Mouse (Mus musculus): ENCODE data around the gene Cpeb2. TPM values are rescaled to one million over a fixed set of nuclear protein-coding genes. Genes with fewer than 3 reads are reported as not detected.

Gene Cpeb2
- total and polyA plus RNA-seq, 3 experiments: 0.25 to 1.0 (median 0.52) TPM

DNA sequence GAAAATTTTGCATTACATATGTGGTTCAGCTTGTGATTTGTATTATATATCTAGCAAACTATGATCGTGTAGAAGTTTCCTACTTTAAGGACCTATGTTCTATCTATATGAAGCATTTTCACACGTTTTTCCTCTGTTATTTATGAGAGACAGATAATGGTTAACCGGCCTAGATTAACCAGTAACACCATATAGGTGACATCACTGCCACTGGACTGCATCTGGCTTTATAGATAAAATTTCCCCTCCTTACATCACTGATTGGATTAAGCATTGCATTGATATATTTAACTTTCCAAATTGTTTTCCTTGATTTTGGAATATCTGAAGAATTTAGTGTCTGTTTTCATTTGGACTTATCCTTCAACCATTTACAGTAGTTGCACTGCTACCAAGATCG lies 9.6 kb upstream of the Cpeb2 start:
- H3K4me2 ChIP-seq (ENCODE audit: insufficient read depth, low read depth, poor library complexity, severe bottlenecking): no peak overlapping the region
- H3K9ac ChIP-seq (ENCODE audit: insufficient read depth, low read depth): no peak overlapping the region
- H3K27me3 ChIP-seq (replicated peaks): no peaks in the 10 kb centered on the region
- no peak for TF ChIP-seq CTCF (conservative IDR thresholded peaks at IDR 0.05 in 1 of 2, IDR thresholded peaks at IDR 0.05 in 1 of 2; ENCODE audit: low read depth in 2 of 2, low read length in 2 of 2)
- no peak for TF ChIP-seq UBTF (IDR thresholded peaks at IDR 0.05; ENCODE audit: low read depth, low read length)
- no peak for TF ChIP-seq POLR2AphosphoS2 (IDR thresholded peaks at IDR 0.05; ENCODE audit: low read depth, low read length)
- TF ChIP-seq E2F4 (IDR thresholded peaks at IDR 0.05; ENCODE audit: insufficient replicate concordance, low read depth, low read length): no peak
- TF ChIP-seq ZKSCAN1 (IDR thresholded peaks at IDR 0.05; ENCODE audit: borderline replicate concordance, low read depth, low read length): no peak
- in situ Hi-C loops (cut with MboI; ENCODE audit: low pct_ligation_motif_present, low pct_unique_long_range_greater_than_20kb, low sequenced_read_pairs): no loop called here
- H3K79me2 ChIP-seq (replicated peaks; ENCODE audit: control insufficient read depth, extremely low read depth, insufficient read depth, poor library complexity, severe bottlenecking): no peaks in the 10 kb centered on the region
- no peak overlapping the region for H3K4me3 ChIP-seq (replicated peaks in 1 of 3; ENCODE audit: low read depth in 2 of 3, low read length in 2 of 3, poor library complexity in 1 of 3)
- H3K4me1 ChIP-seq (ENCODE audit: control insufficient read depth in 1 of 2, insufficient read depth in 2 of 2): no peaks in the 10 kb centered on the region
- DNase-seq (ENCODE audit: extremely low read depth): no peak
- no peak overlapping the region for H3K27ac ChIP-seq (ENCODE audit: insufficient read depth, low read depth)
- no peaks in the 10 kb centered on the region for H3K36me3 ChIP-seq (replicated peaks in 1 of 2; ENCODE audit: control insufficient read depth in 1 of 2, insufficient read depth in 1 of 2, low read length in 1 of 2)
- H3K9me3 ChIP-seq (replicated peaks; ENCODE audit: low read length): no peaks in the 10 kb centered on the region
- dilution Hi-C loops (cut with MboI; ENCODE audit: extremely low pct_ligation_motif_present, extremely low pct_unique_long_range_greater_than_20kb, low sequenced_read_pairs): no loop called here

GRCm38 (mm10) chr5:43224245-43224644 lies 8.7 kb upstream of the Cpeb2 start:
- DNase-seq (ENCODE audit: extremely low read depth): no peak
- H3K4me2 ChIP-seq (ENCODE audit: insufficient read depth, low read depth, poor library complexity, severe bottlenecking): no peak overlapping the region
- in situ Hi-C loops (cut with MboI; ENCODE audit: low pct_ligation_motif_present, low pct_unique_long_range_greater_than_20kb, low sequenced_read_pairs) (no loop called here), dilution Hi-C loops (cut with MboI; ENCODE audit: extremely low pct_ligation_motif_present, extremely low pct_unique_long_range_greater_than_20kb, low sequenced_read_pairs) (no loop called here)
- no peak overlapping the region for H3K27ac ChIP-seq (ENCODE audit: insufficient read depth, low read depth)
- H3K9me3 ChIP-seq (replicated peaks; ENCODE audit: low read length): no peaks in the 10 kb centered on the region
- H3K27me3 ChIP-seq (replicated peaks): no peaks in the 10 kb centered on the region
- H3K79me2 ChIP-seq (replicated peaks; ENCODE audit: control insufficient read depth, extremely low read depth, insufficient read depth, poor library complexity, severe bottlenecking): no peaks in the 10 kb centered on the region
- TF ChIP-seq SIN3A (IDR thresholded peaks at IDR 0.05; ENCODE audit: low read length) (no peak), ETS1 (conservative IDR thresholded peaks at IDR 0.05; ENCODE audit: low read depth, low read length) (no peak), KAT2A (IDR thresholded peaks at IDR 0.05; ENCODE audit: insufficient replicate concordance, low read length) (no peak), CTCF (conservative IDR thresholded peaks at IDR 0.05 in 1 of 2, IDR thresholded peaks at IDR 0.05 in 1 of 2; ENCODE audit: low read depth in 2 of 2, low read length in 2 of 2) (no peak), EP300 (IDR thresholded peaks at IDR 0.05; ENCODE audit: low read length) (no peak), TCF12 (IDR thresholded peaks at IDR 0.05; ENCODE audit: low read depth, low read length) (no peak), NELFE (IDR thresholded peaks at IDR 0.05; ENCODE audit: low read depth, low read length) (no peak), ZMIZ1 (IDR thresholded peaks at IDR 0.05; ENCODE audit: low read depth, low read length) (no peak), USF2 (conservative IDR thresholded peaks at IDR 0.05; ENCODE audit: low read depth, low read length) (no peak), PAX5 (IDR thresholded peaks at IDR 0.05; ENCODE audit: low read length) (no peak), MYC (IDR thresholded peaks at IDR 0.05; ENCODE audit: low read depth, low read length) (no peak), E2F4 (IDR thresholded peaks at IDR 0.05; ENCODE audit: insufficient replicate concordance, low read depth, low read length) (no peak), BHLHE40 (IDR thresholded peaks at IDR 0.05; ENCODE audit: low read depth, low read length) (no peak), ZKSCAN1 (IDR thresholded peaks at IDR 0.05; ENCODE audit: borderline replicate concordance, low read depth, low read length) (no peak), CHD1 (IDR thresholded peaks at IDR 0.05; ENCODE audit: low read depth, low read length) (no peak), ZC3H11A (IDR thresholded peaks at IDR 0.05; ENCODE audit: low read depth, low read length) (no peak), UBTF (IDR thresholded peaks at IDR 0.05; ENCODE audit: low read depth, low read length) (no peak), SMC3 (IDR thresholded peaks at IDR 0.05; ENCODE audit: low read depth, low read length) (no peak), JUND (conservative IDR thresholded peaks at IDR 0.05; ENCODE audit: low read depth, low read length) (no peak), JUN (IDR thresholded peaks at IDR 0.05; ENCODE audit: insufficient read depth, low read depth, low read length) (no peak)
- no peak overlapping the region for H3K4me3 ChIP-seq (replicated peaks in 1 of 3; ENCODE audit: low read depth in 2 of 3, low read length in 2 of 3, poor library complexity in 1 of 3)
- no peak overlapping the region for H3K9ac ChIP-seq (ENCODE audit: insufficient read depth, low read depth)
- no peaks in the 10 kb centered on the region for H3K36me3 ChIP-seq (replicated peaks in 1 of 2; ENCODE audit: control insufficient read depth in 1 of 2, insufficient read depth in 1 of 2, low read length in 1 of 2)
- no peaks in the 10 kb centered on the region for H3K4me1 ChIP-seq (ENCODE audit: control insufficient read depth in 1 of 2, insufficient read depth in 2 of 2)
